Mouse (Mus musculus) stomach, postnatal 0 days (tissue): ENCODE measurements at regions not wholly inside any gene's neighbourhood (a gene's known extent, or its start where the extent isn't known, plus 50 kb on each side); places are given as distances from the start of the nearest gene placed in this dataset.

Experiments
- ATAC-seq: fragments of 200-750 bp; cut with Nextera tagmentation; 2 replicates; pipeline ENCODE4 v1.8.0; 2017; ENCODE audit not compliant: low FRiP score, low TSS enrichment
- DNase-seq: peaks from one replicate; pipeline ENCODE4 v3.0.0-alpha.2; 2016; ENCODE audit warnings: low spot score
- H3K27ac ChIP-seq: fragments of 300-500 bp; sonication (generic); replicated peaks from 2 replicates; pipeline ENCODE4 v1.5.1; 2014; ENCODE audit warnings: mild to moderate bottlenecking, control low read depth
- H3K27me3 ChIP-seq: fragments of 300-500 bp; sonication (generic); 2 replicates; pipeline ENCODE4 v1.6.1; 2014; ENCODE audit warnings: low read length; ENCODE audit not compliant: control insufficient read depth, insufficient read depth
- H3K36me3 ChIP-seq: fragments of 300-500 bp; sonication (generic); 2 replicates; pipeline ENCODE4 v1.6.1; 2014; ENCODE audit warnings: low read length, mixed read lengths; ENCODE audit not compliant: control insufficient read depth, insufficient read depth
- H3K4me1 ChIP-seq: fragments of 300-500 bp; sonication (generic); replicated peaks from 2 replicates; pipeline ENCODE4 v1.6.1; 2014; ENCODE audit warnings: antibody characterized with exemption; ENCODE audit not compliant: control insufficient read depth, insufficient read depth
- H3K4me2 ChIP-seq: fragments of 300-500 bp; sonication (generic); replicated peaks from 2 replicates; pipeline ENCODE4 v1.6.1; 2014; ENCODE audit warnings: low read depth, mild to moderate bottlenecking, control low read depth, moderate library complexity
- H3K4me3 ChIP-seq: fragments of 300-500 bp; sonication (generic); 2 replicates; pipeline ENCODE4 v1.5.1; 2014; ENCODE audit warnings: low read depth, low read length, control low read depth
- H3K9ac ChIP-seq: fragments of 300-500 bp; sonication (generic); 2 replicates; pipeline ENCODE4 v1.6.1; 2014; ENCODE audit warnings: mild to moderate bottlenecking, low read length, control low read depth, mixed read lengths
- H3K9me3 ChIP-seq: fragments of 300-500 bp; sonication (generic); 2 replicates; pipeline ENCODE4 v1.6.1; 2016; ENCODE audit warnings: low read length; ENCODE audit not compliant: control insufficient read depth
- CTCF ChIP-seq: IDR thresholded peaks from 2 replicates; pipeline ENCODE4 v1.5.1; 2016; ENCODE audit warnings: antibody characterized with exemption, low read depth, mild to moderate bottlenecking, moderate library complexity
- EP300 ChIP-seq: optimal IDR thresholded peaks from 2 replicates; pipeline ENCODE3; 2016; ENCODE audit warnings: antibody characterized with exemption
- WGBS: fragments of 180-500 bp; shearing (Covaris S2); extraction: QIAGEN DNeasy Blood & Tissue Kit; methylation state at CpG from one replicate; pipeline ENCODE4 v1.1.7; 2014; 5-methylcytosine and 5-hydroxymethylcytosine counted together

- Histone ChIP-seq H3K4me1 (no peaks in the 10 kb centered on the region), H3K9me3 (no peaks in the 10 kb centered on the region), H3K9ac (no peak overlapping the region), H3K27me3 (no peaks in the 10 kb centered on the region), H3K4me3 (no peak overlapping the region), H3K4me2 (no peak overlapping the region), H3K36me3 (no peaks in the 10 kb centered on the region), H3K27ac (no peak overlapping the region)
- WGBS: 65% methylated on average over 3 of the region's 3 CpGs
- no peak for TF ChIP-seq CTCF
- TF ChIP-seq EP300: no peak
- ATAC-seq (no peak), DNase-seq (no peak)
These were observed 331.3 kb upstream of the Tmc3 start for GRCm38 (mm10) chr7:83253432-83253831.

DNA sequence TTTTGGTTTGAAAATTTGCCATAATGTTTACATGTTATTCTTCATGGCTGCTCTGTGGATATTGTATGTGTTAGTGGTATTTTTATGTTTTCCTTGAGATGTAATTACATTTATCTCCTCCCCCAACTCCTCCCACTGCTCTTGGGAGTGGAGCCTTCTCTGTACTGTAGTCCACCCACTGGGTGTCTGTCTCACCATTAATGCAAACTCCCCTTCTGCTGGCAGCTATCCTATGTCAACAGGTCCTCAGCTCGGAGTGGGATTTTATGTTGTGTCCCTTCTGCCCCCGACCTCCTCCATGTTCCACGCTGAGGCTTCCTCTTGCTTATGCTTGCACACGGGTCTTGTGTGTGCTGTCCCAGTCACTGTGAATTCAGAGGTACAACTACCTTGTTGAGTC lies 330.3 kb upstream of the Tmc3 start:
- no peak for ATAC-seq
- TF ChIP-seq EP300 (no peak), CTCF (no peak)
- no peak overlapping the region for H3K9ac ChIP-seq
- DNase-seq: no peak
- H3K27me3 ChIP-seq: no peaks in the 10 kb centered on the region
- H3K27ac ChIP-seq: no peak overlapping the region
- H3K4me3 ChIP-seq: no peak overlapping the region
- no peak overlapping the region for H3K4me2 ChIP-seq
- WGBS: 82% methylated on average over 4 of the region's 4 CpGs
- no peaks in the 10 kb centered on the region for H3K36me3 ChIP-seq
- no peaks in the 10 kb centered on the region for H3K4me1 ChIP-seq
- no peaks in the 10 kb centered on the region for H3K9me3 ChIP-seq

DNA sequence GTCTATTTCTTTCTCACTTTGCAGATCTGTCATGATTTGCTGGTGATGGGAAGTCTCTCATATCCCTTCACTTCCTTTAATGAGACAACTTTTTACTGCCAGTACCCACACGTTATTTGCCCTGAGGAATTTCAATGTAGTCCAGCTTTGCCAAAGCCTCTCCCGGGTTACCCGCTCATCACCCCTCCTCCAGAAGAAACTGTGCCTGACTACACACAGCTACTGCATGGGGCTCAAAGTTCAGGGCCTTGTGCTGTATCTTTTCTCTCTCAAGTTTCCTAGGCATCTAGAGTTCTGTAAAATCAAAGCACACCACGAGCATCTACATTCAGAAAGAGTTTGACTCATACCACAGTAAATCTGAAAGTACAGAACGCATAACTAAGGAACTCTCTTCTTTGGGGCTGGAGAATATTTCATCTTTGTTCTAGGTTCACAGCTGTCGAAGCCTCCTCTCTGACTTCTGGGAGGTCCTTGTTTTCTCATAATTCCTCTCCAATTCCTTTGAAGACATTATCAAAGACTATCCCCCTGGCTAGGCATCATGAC lies 328.4 kb upstream of the Tmc3 start:
- H3K4me3 ChIP-seq: no peak overlapping the region
- DNase-seq (no peak), ATAC-seq (no peak)
- H3K4me1 ChIP-seq: no peaks in the 10 kb centered on the region
- no peaks in the 10 kb centered on the region for H3K36me3 ChIP-seq
- H3K4me2 ChIP-seq: no peak overlapping the region
- no peaks in the 10 kb centered on the region for H3K9me3 ChIP-seq
- TF ChIP-seq CTCF (no peak), EP300 (no peak)
- WGBS: 78% methylated on average over 6 of the region's 6 CpGs
- no peak overlapping the region for H3K27ac ChIP-seq
- H3K9ac ChIP-seq: no peak overlapping the region
- H3K27me3 ChIP-seq: no peaks in the 10 kb centered on the region

DNA sequence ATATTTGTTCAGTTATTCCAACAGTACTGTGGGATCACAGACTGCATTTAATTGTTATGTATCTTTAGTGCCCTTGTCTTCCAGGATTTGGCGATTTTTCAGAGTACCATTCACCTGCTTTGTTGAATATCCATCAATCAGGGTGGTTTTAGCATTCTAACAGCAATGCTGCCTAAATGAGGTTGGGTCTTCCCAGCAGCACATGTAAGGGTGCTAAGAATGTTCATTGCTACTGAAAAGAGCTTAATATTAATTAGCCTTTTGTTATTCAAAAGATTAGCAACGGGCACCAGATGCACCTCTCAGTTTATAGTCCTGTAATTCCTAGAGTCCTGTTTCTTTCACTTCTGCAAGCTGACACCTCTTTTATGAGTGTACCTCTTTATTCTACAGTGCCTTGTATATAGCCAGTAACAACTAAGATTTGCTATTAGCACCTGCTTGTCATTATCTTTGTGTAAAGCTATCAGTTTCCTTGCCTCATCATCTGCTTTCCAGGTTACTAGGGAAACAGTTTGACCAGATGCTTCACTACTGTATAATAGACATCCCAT lies 326.3 kb upstream of the Tmc3 start:
- H3K4me3 ChIP-seq: no peak overlapping the region
- H3K9me3 ChIP-seq: no peaks in the 10 kb centered on the region
- no peaks in the 10 kb centered on the region for H3K27me3 ChIP-seq
- H3K4me1 ChIP-seq: no peaks in the 10 kb centered on the region
- no peak overlapping the region for H3K27ac ChIP-seq
- 65% methylated on average over 2 of the region's 2 CpGs for WGBS
- H3K4me2 ChIP-seq: no peak overlapping the region
- DNase-seq: no peak
- no peak overlapping the region for H3K9ac ChIP-seq
- no peaks in the 10 kb centered on the region for H3K36me3 ChIP-seq
- ATAC-seq: no peak
- TF ChIP-seq EP300: no peak
- no peak for TF ChIP-seq CTCF

DNA sequence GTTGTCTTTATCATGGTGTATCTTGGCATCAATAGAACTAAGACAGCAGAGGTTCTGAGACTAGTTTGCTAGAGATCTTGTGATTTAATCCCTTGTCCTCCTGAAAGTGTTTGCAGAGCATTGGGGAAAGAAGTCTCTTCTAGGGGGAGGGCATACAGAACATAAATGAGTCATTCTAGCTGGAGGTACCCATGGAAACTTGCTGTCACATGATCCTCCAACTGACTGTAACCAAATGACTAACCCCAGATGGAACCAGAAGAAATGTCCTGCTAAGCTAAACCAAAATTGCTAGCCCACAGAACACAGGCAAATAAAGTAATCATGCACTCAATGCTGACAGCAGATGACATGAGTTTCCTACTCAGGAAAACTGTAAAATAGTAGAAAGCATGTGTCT lies 323.2 kb upstream of the Tmc3 start:
- H3K9me3 ChIP-seq: no peaks in the 10 kb centered on the region
- ATAC-seq (no peak), DNase-seq (no peak)
- no peak overlapping the region for H3K27ac ChIP-seq
- no peaks in the 10 kb centered on the region for H3K36me3 ChIP-seq
- no peak overlapping the region for H3K9ac ChIP-seq
- H3K4me1 ChIP-seq: no peaks in the 10 kb centered on the region
- no peak for TF ChIP-seq CTCF
- no peak overlapping the region for H3K4me3 ChIP-seq
- H3K4me2 ChIP-seq: no peak overlapping the region
- no peaks in the 10 kb centered on the region for H3K27me3 ChIP-seq

DNA sequence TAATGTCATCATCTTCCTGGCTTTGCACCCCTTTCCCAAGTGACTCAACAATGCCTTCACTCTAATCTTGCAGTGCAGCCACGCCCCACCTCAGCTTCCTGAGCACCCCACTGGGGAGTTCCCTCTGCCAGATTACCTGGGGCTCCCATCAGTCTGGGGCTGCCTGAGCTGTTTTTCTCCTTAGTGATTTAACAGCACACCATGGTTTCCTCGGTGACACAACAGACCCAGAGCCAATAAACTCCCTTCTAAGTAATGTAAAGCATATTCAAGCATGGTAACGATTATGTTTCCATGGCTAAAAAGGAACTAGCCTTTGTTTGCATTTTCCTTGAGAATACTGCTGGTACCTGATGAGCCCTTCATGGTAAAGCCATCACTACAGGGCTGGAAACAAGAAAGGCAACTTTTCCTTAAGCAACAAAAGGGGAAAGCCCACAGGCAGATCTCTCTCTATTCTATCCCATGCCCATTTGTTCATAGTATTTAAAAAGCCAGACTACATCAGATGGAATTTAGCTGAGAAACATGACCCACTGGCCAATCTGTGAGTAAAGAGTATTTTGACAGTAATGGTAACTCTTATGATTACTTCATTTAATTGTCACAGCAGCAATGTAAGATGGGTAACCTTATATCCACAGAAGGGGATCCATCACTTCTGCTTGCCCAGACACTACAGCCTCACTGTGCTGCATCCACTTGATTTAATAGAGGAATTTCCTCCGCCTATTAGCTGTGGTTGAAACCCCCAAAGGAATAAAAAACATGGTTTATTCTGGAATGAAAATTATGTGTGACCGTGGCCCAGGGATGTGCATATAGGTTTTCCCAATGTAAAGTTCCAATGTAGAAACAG lies 294.6 kb upstream of the Tmc3 start:
- Histone ChIP-seq H3K4me3 (no peak overlapping the region), H3K4me1 (no peaks in the 10 kb centered on the region), H3K9ac (no peak overlapping the region), H3K4me2 (no peak overlapping the region), H3K27me3 (no peaks in the 10 kb centered on the region), H3K27ac (no peak overlapping the region), H3K36me3 (no peaks in the 10 kb centered on the region), H3K9me3 (no peaks in the 10 kb centered on the region)
- TF ChIP-seq CTCF: no peak
- TF ChIP-seq EP300: no peak
- 51% methylated on average over 5 of the region's 5 CpGs for WGBS
- ATAC-seq (peak; percentile 68), DNase-seq (peak; percentile 45)
